Mouse (Mus musculus) limb, embryonic 14.5 days (tissue): ENCODE results near the gene Vmn2r89. TPM values are rescaled to one million over a fixed set of nuclear protein-coding genes. Genes with fewer than 3 reads are reported as not detected.
"Not testable (repeated sequence)": the region's sequence is repeated elsewhere in the genome, so short reads cannot be mapped to it uniquely, and the experiment has no call there.

ENCODE experiments used
- ATAC-seq: fragments of 200-750 bp; cut with Nextera tagmentation; 2 replicates; pipeline ENCODE4 v1.8.0; 2017; ENCODE audit warnings: low read depth, moderate number of reproducible peaks, moderate TSS enrichment; ENCODE audit not compliant: low FRiP score
- DNase-seq: peaks from one replicate; pipeline ENCODE4 v3.0.0-alpha.2; 2015; ENCODE audit warnings: low spot score
- H3K27ac ChIP-seq: fragments of 300-500 bp; sonication (generic); replicated peaks from 2 replicates; pipeline ENCODE4 v1.5.1; 2014; ENCODE audit warnings: low read depth, mild to moderate bottlenecking, low read length, moderate library complexity, mixed read lengths
- H3K27me3 ChIP-seq: fragments of 300-500 bp; sonication (generic); 2 replicates; pipeline ENCODE4 v1.6.1; 2014; ENCODE audit warnings: low read length, mixed read lengths; ENCODE audit not compliant: control insufficient read depth, insufficient read depth
- H3K36me3 ChIP-seq: fragments of 300-500 bp; sonication (generic); 2 replicates; pipeline ENCODE4 v1.6.1; 2014; ENCODE audit warnings: mild to moderate bottlenecking, low read length, moderate library complexity, mixed read lengths; ENCODE audit not compliant: control insufficient read depth, insufficient read depth
- H3K4me1 ChIP-seq: fragments of 300-500 bp; sonication (generic); 2 replicates; pipeline ENCODE4 v1.6.1; 2014; ENCODE audit warnings: antibody characterized with exemption, low read length, mixed read lengths; ENCODE audit not compliant: control insufficient read depth, insufficient read depth
- H3K4me2 ChIP-seq: fragments of 300-500 bp; sonication (generic); replicated peaks from 2 replicates; pipeline ENCODE4 v1.6.1; 2014; ENCODE audit warnings: low read depth, mild to moderate bottlenecking, low read length, moderate library complexity; ENCODE audit not compliant: severe bottlenecking
- H3K4me3 ChIP-seq: fragments of 300-500 bp; sonication (generic); replicated peaks from 2 replicates; pipeline ENCODE4 v1.5.1; 2014; ENCODE audit warnings: low read length
- H3K9ac ChIP-seq: fragments of 300-500 bp; sonication (generic); 2 replicates; pipeline ENCODE4 v1.6.1; 2014; ENCODE audit warnings: mild to moderate bottlenecking, low read depth, low read length, moderate library complexity; ENCODE audit not compliant: severe bottlenecking
- H3K9me3 ChIP-seq: fragments of 300-500 bp; sonication (generic); 2 replicates; pipeline ENCODE4 v1.6.1; 2016; ENCODE audit warnings: low read length; ENCODE audit not compliant: control insufficient read depth
- POLR2A ChIP-seq: fragments of 200-500 bp; IDR thresholded peaks from 2 replicates; pipeline ENCODE4 v1.8.0; 2012; ENCODE audit warnings: inconsistent platforms, mild to moderate bottlenecking, moderate library complexity, borderline replicate concordance; ENCODE audit not compliant: insufficient read depth, insufficient read length; ENCODE audit errors: extremely low read depth
- WGBS: fragments of 180-500 bp; shearing (Covaris S2); extraction: QIAGEN DNeasy Blood & Tissue Kit; methylation state at CpG from one replicate; pipeline ENCODE4 v1.1.7; 2014; 5-methylcytosine and 5-hydroxymethylcytosine counted together
- polyA plus RNA-seq, 2 experiments: library from polyadenylated mRNA; depleted of rRNA in 1 of 2; stranded (reverse) in 1 of 2; unstranded in 1 of 2; fragments of >200 nt; fragmentation: Nextera tagmentation in 1 of 2; extraction: Ambion mirVana in 1 of 2; gene quantifications; 2 replicates each; pipeline versions ENCODE4 v1.2.1 to v1.2.3; 2012 to 2014

The Vmn2r89 gene
- not detected in 2 replicates for polyA plus RNA-seq (2012; rRNA removed)
- polyA plus RNA-seq (2014; fragmentation: Nextera tagmentation; extraction: Ambion mirVana): not detected in 2 replicates

DNA sequence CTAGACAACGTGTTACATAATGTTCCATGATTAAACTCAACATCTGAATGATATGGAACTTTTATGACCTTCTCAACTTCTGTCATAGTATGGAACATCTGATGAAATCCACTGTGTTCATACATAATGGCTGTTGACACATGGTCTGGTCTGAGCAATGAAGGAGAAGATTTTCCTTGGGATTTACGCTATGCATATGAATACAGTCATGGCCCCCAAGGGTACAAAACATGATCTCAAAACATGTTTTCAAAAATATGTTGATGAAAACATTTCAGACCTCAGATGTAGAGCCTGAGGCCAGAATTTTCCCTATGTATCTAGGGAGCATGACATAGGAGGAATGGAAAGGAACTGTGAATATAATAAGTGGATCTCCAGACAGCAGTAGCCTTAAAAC lies at the start of gene Vmn2r89:
Gene Vmn2r89 (plus strand): TSS at position 301 of the 400 bp plus-strand sequence.
- H3K4me3 ChIP-seq, H3K4me1 ChIP-seq, H3K9ac ChIP-seq, H3K9me3 ChIP-seq, ATAC-seq, H3K27me3 ChIP-seq, H3K27ac ChIP-seq, H3K4me2 ChIP-seq, H3K36me3 ChIP-seq, DNase-seq: not testable (repeated sequence)
- 77% methylated on average over 2 of the region's 2 CpGs for WGBS

DNA sequence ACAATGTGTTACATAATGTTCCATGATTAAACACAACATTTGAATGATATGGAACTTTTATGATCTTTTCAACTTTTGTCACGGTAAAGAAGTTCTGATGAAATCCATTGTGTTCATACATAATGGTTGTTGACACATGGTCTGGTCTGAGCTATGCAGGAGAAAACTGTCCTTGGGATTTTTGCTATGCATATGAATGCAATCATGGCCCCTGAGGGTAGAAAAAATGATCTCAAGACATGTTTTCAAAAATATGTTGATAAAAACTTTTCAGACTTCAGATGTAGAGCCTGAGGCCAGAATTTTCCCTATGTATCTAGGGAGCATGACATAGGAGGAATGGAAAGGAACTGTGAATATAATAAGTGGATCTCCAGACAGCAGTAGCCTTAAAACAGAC lies 41.1 kb upstream of the Vmn2r89 start, which contains the start of gene Vmn2r88:
Gene Vmn2r88 (plus strand): TSS at position 301 of the 400 bp plus-strand sequence.
- Histone ChIP-seq H3K9ac (no peak within 1 kb of the TSS), H3K27ac (no peak within 1 kb of the TSS), H3K27me3 (no peaks in the 10 kb centered on the region), H3K36me3 (no peaks in the 10 kb centered on the region), H3K9me3 (no peaks in the 10 kb centered on the region), H3K4me1 (no peaks in the 10 kb centered on the region), H3K4me3 (no peak within 1 kb of the TSS), H3K4me2 (no peak within 1 kb of the TSS)
- no peak for DNase-seq
- TF ChIP-seq POLR2A: no peak
- ATAC-seq: no peak
- WGBS: 78% methylated on average over 1 of the region's 1 CpGs

DNA sequence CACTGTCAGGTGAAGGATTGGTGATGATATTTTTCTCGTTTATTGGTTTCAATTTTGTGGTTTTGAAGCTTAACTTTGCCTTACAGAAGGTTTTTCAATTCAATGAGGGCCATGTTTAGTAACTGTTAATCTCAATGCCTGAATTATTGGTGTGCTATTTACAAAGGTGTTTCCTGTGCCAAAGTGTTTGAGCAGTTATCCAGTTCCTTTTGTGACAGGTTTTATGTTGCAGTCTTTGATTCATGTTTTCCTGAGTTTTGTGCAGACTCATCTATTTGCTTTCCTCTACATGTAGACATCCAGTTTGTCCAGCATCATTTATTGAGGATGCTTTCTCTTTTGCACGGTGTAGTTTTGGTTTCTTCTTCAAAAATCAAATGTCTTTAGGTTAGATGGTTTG lies 27.8 kb upstream of the Vmn2r89 start:
- Histone ChIP-seq H3K9me3 (no peaks in the 10 kb centered on the region), H3K36me3 (no peaks in the 10 kb centered on the region), H3K4me1 (no peaks in the 10 kb centered on the region), H3K9ac (no peak overlapping the region), H3K4me3 (no peak overlapping the region), H3K27me3 (no peaks in the 10 kb centered on the region), H3K4me2 (no peak overlapping the region), H3K27ac (no peak overlapping the region)
- 56% methylated on average over 2 of the region's 2 CpGs for WGBS
- DNase-seq (no peak), ATAC-seq (no peak)
- no peak for TF ChIP-seq POLR2A

DNA sequence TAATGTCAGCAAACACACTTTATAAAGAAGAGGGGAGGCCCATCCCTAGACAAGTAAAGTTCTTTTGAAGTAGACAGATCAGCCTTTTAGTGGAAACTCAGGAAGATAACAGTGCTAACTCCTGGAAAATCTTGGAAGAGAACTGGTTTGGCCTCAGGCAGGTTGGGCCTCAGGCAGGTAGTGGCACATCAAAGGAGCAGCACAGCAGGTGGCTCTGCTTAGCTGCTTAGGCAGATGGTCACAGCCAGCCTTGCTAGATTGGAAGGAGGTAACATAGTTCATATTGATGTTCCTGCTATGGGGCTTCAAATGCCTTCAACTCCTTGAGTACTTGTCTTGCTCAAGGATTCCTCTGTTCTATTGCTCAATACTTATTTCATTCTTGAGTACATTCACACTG lies 21.5 kb upstream of the Vmn2r89 start:
- not testable (repeated sequence) for H3K9me3 ChIP-seq, H3K9ac ChIP-seq, H3K27me3 ChIP-seq, H3K36me3 ChIP-seq, H3K4me1 ChIP-seq, H3K4me3 ChIP-seq, ATAC-seq, DNase-seq, H3K27ac ChIP-seq, H3K4me2 ChIP-seq

DNA sequence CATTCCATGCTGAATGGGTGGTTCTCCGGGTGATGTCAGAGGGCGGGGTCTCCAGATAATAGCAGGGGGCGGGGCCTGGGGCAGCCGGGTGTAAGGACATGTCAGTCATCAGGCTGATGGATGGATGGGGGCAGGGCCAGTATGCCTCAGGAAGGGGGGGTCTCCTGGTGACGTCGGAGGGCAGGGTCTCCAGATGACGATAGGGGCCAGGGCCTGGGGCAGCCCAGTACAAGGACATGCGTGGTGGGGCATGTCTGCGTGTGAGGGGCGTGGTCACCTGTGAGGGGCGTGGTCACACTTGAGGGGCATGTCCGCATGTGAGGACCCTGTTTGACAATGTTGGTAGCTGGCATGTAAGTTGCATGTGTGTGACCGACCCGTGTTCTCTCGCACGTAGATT lies 17.1 kb upstream of the Vmn2r89 start:
- Histone ChIP-seq H3K9ac (no peak overlapping the region), H3K4me3 (no peak overlapping the region), H3K27ac (no peak overlapping the region), H3K4me1 (no peaks in the 10 kb centered on the region), H3K27me3 (no peaks in the 10 kb centered on the region), H3K9me3 (0 out of 2 replicates have a peak, but pooled peaks cover 12% of the 10 kb centered on the region), H3K4me2 (no peak overlapping the region), H3K36me3 (no peaks in the 10 kb centered on the region)
- DNase-seq (no peak), ATAC-seq (no peak)
- 90% methylated on average over 16 of the region's 16 CpGs for WGBS
- TF ChIP-seq POLR2A: no peak

DNA sequence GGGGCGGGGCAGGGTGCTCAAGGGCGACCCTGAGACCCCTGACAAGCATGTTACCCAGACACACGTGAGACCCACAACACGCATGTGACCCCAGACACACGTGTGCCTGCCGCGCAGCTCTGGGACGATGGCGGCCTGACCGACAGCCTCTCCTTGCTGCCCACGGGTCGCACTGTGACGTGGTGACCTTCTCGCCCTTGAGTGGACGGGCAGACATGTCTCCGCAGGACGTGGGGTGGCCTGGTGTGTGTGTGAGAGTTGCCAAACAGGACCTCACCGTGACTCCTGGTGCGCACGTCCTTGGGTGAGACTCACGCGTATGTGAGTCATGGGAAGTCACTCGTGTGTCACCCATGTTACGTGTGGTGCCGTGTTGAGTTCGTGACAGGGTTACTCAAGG lies 16.6 kb upstream of the Vmn2r89 start:
- WGBS: 99% methylated on average over 26 of the region's 26 CpGs
- no peak for ATAC-seq
- DNase-seq: no peak

More for the DNA sequence above, 16.6 kb upstream of the Vmn2r89 start:
- Histone ChIP-seq H3K36me3 (no peaks in the 10 kb centered on the region), H3K9me3 (0 out of 2 replicates have a peak, but pooled peaks cover 12% of the 10 kb centered on the region), H3K27me3 (no peaks in the 10 kb centered on the region), H3K9ac (no peak overlapping the region), H3K4me3 (no peak overlapping the region), H3K27ac (no peak overlapping the region), H3K4me2 (no peak overlapping the region), H3K4me1 (no peaks in the 10 kb centered on the region)
- TF ChIP-seq POLR2A: no peak
